Mouse (Mus musculus) embryonic facial prominence, embryonic 14.5 days (tissue): Measurements from ENCODE around the gene Stat5b. TPM values are rescaled to one million over a fixed set of nuclear protein-coding genes. Genes with fewer than 3 reads are reported as not detected.
A peak's percentile ranks its signal among the peaks of the same experiment; 100 is the strongest.

Experiments
- ATAC-seq: fragments of 200-750 bp; cut with Nextera tagmentation; 2 replicates; pipeline ENCODE4 v1.8.0; 2017; ENCODE audit warnings: low read depth, moderate number of reproducible peaks, moderate TSS enrichment
- DNase-seq: peaks from one replicate; pipeline ENCODE4 v3.0.0-alpha.2; 2015; ENCODE audit warnings: low spot score
- H3K27ac ChIP-seq: fragments of 300-500 bp; sonication (generic); replicated peaks from 2 replicates; pipeline ENCODE4 v1.5.1; 2014; ENCODE audit warnings: low read depth, mild to moderate bottlenecking, low read length, moderate library complexity
- H3K27me3 ChIP-seq: fragments of 300-500 bp; sonication (generic); replicated peaks from 2 replicates; pipeline ENCODE4 v1.6.1; 2014; ENCODE audit warnings: low read length; ENCODE audit not compliant: control insufficient read depth, insufficient read depth
- H3K36me3 ChIP-seq: fragments of 300-500 bp; sonication (generic); 2 replicates; pipeline ENCODE4 v1.6.1; 2014; ENCODE audit warnings: low read length, mixed read lengths; ENCODE audit not compliant: control insufficient read depth, insufficient read depth
- H3K4me1 ChIP-seq: fragments of 300-500 bp; sonication (generic); 2 replicates; pipeline ENCODE4 v1.6.1; 2014; ENCODE audit warnings: antibody characterized with exemption, low read length; ENCODE audit not compliant: control insufficient read depth, insufficient read depth
- H3K4me2 ChIP-seq: fragments of 300-500 bp; sonication (generic); 2 replicates; pipeline ENCODE4 v1.6.1; 2014; ENCODE audit warnings: low read depth, mild to moderate bottlenecking, low read length, moderate library complexity, mixed read lengths
- H3K4me3 ChIP-seq: fragments of 300-500 bp; sonication (generic); 2 replicates; pipeline ENCODE4 v1.5.1; 2014; ENCODE audit warnings: low read depth, mild to moderate bottlenecking, low read length
- H3K9ac ChIP-seq: fragments of 300-500 bp; sonication (generic); 2 replicates; pipeline ENCODE4 v1.6.1; 2014; ENCODE audit warnings: low read depth, mild to moderate bottlenecking, low read length, moderate library complexity, mixed read lengths
- H3K9me3 ChIP-seq: fragments of 300-500 bp; sonication (generic); 2 replicates; pipeline ENCODE4 v1.6.1; 2016; ENCODE audit warnings: low read length; ENCODE audit not compliant: control insufficient read depth
- WGBS: fragments of 180-500 bp; shearing (Covaris S2); extraction: QIAGEN DNeasy Blood & Tissue Kit; methylation state at CpG from one replicate; pipeline ENCODE4 v1.1.7; 2014; 5-methylcytosine and 5-hydroxymethylcytosine counted together
- polyA plus RNA-seq: library from polyadenylated mRNA; unstranded; fragments of >200 nt; fragmentation: Nextera tagmentation; extraction: Ambion mirVana; gene quantifications from 2 replicates; pipeline ENCODE4 v1.2.1, GENCODE M21; 2014

Gene Stat5b
- polyA plus RNA-seq, 1 experiment from 2014 or later: 27.6 TPM

DNA sequence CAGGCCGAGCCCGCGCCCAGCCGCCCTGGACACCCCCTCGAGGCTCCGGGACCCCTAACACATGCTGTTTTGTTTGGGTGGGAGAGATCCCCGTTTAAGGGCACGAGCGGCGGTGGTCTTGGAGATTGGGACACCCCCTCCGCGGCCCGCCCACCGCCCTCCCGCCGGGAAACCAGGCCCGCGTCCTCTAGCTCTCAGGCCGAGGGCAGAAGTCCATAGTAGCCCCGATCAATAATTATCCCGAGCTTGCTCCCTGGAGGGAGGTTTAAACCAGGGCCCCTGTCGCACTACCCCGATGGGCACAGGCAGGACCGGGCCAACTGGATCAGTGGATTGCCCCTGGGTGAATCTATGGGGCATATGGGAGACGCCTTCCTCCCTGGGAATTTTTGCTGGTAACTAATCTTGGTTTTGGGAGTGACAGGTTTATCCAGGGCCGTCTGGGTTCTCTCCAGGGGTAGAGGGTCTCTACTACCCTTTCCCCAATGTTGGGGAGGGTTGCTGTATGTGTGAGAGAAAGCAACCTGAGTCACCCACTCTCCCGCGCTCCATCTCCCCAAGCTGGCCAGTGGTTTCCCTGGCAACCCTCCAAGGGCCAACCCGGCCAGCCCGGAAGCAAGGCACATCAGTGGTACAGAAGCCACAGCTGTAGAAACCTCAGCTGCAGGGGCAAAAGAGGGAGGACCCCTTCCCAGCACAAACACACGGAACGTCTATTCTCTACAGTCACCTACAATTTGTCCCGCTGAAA lies 429 bp upstream of the Stat5b start:
- Histone ChIP-seq H3K4me1 (peaks cover 15% of the 10 kb centered on the region), H3K9me3 (no peaks in the 10 kb centered on the region), H3K9ac (peak overlapping the region; percentile 91), H3K36me3 (no peaks in the 10 kb centered on the region), H3K4me3 (peak overlapping the region; percentile 92), H3K4me2 (peak overlapping the region; percentile 84), H3K27me3 (0 out of 2 replicates have a peak, but pooled peaks cover 4% of the 10 kb centered on the region), H3K27ac (peak overlapping the region; percentile 75)
- DNase-seq: peak; percentile 47
- ATAC-seq: peak; percentile 45
- 2% methylated on average over 23 of the region's 33 CpGs for WGBS

GRCm38 (mm10) chr11:100849456-100850037 lies 977 bp downstream of the Stat5b start:
- Histone ChIP-seq H3K9ac (peak overlapping the region; percentile 91), H3K9me3 (no peaks in the 10 kb centered on the region), H3K27ac (peak overlapping the region; percentile 75; the same call in 1 of the 2 replicates), H3K36me3 (no peaks in the 10 kb centered on the region), H3K27me3 (0 out of 2 replicates have a peak, but pooled peaks cover 4% of the 10 kb centered on the region), H3K4me2 (peak overlapping the region; percentile 84), H3K4me3 (peak overlapping the region; percentile 92), H3K4me1 (peaks cover 15% of the 10 kb centered on the region)
- ATAC-seq (no peak), DNase-seq (no peak)
- 4% methylated on average over 12 of the region's 13 CpGs for WGBS

- no peak for DNase-seq
- Histone ChIP-seq H3K4me2 (peak overlapping the region; percentile 84), H3K9ac (peak overlapping the region; percentile 91; the same call in 1 of the 2 replicates), H3K9me3 (no peaks in the 10 kb centered on the region), H3K4me1 (peaks cover 15% of the 10 kb centered on the region), H3K36me3 (no peaks in the 10 kb centered on the region), H3K4me3 (peak overlapping the region; percentile 92), H3K27ac (no peak overlapping the region), H3K27me3 (no peaks in the 10 kb centered on the region)
- no peak for ATAC-seq
- 75% methylated on average over 6 of the region's 6 CpGs for WGBS
Measured at GRCm38 (mm10) chr11:100848789-100849379, 1.6 kb downstream of the Stat5b start.

GRCm38 (mm10) chr11:100848080-100848479 lies 2.4 kb downstream of the Stat5b start:
- DNase-seq (no peak), ATAC-seq (no peak)
- no peak overlapping the region for H3K27ac ChIP-seq
- H3K4me3 ChIP-seq: no peak overlapping the region
- peaks cover 15% of the 10 kb centered on the region for H3K4me1 ChIP-seq
- H3K36me3 ChIP-seq: no peaks in the 10 kb centered on the region
- H3K4me2 ChIP-seq: peak overlapping the region; percentile 84
- WGBS: 70% methylated on average over 4 of the region's 4 CpGs
- no peak overlapping the region for H3K9ac ChIP-seq
- no peaks in the 10 kb centered on the region for H3K27me3 ChIP-seq
- no peaks in the 10 kb centered on the region for H3K9me3 ChIP-seq

DNA sequence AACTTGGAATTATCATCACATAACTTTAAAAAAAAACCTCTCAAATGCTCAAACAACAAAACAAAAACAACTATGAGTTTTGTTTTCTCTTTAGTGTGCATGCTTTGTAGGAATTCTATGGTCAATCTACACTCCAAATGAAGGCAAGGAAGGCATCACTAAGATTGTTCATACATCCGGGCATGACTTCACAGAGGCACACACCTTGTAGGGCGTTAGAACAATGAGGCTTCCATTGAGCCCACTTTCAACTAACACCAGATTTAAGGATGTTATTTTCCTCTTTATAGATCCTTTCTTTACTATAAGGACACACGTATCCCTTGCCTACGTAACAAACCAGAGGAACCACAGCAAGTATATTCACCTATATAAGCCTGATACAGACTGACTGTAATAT lies 3.0 kb downstream of the Stat5b start:
- Histone ChIP-seq H3K9me3 (no peaks in the 10 kb centered on the region), H3K9ac (no peak overlapping the region), H3K4me1 (peaks cover 15% of the 10 kb centered on the region), H3K4me3 (no peak overlapping the region), H3K27me3 (no peaks in the 10 kb centered on the region), H3K4me2 (no peak overlapping the region), H3K27ac (no peak overlapping the region), H3K36me3 (no peaks in the 10 kb centered on the region)
- WGBS: 90% methylated on average over 4 of the region's 4 CpGs
- no peak for DNase-seq
- no peak for ATAC-seq

DNA sequence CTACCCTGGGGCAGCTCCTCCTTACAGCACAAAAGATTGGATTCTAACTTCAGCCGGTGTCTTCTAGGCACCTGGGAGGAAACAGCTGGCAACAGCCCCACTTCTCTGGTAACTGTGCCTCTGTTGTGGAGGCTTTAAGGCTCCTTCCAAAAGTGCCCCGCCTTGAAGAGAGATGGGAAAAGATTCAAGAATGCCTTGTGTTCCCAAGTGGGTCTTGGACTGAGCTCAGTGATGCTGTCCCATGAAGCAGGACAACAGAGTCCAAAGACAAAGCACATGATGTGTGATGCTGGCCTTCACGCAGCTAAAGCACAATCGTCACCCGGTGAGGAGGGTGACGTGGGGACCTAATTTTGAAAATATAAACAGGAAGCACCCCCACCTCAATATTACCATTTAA lies 4.7 kb downstream of the Stat5b start:
- no peak for ATAC-seq
- no peak for DNase-seq
- Histone ChIP-seq H3K9me3 (no peaks in the 10 kb centered on the region), H3K4me2 (no peak overlapping the region), H3K4me3 (no peak overlapping the region), H3K4me1 (peaks cover 12% of the 10 kb centered on the region), H3K9ac (no peak overlapping the region), H3K36me3 (no peaks in the 10 kb centered on the region), H3K27ac (no peak overlapping the region), H3K27me3 (no peaks in the 10 kb centered on the region)
- WGBS: 74% methylated on average over 6 of the region's 6 CpGs

DNA sequence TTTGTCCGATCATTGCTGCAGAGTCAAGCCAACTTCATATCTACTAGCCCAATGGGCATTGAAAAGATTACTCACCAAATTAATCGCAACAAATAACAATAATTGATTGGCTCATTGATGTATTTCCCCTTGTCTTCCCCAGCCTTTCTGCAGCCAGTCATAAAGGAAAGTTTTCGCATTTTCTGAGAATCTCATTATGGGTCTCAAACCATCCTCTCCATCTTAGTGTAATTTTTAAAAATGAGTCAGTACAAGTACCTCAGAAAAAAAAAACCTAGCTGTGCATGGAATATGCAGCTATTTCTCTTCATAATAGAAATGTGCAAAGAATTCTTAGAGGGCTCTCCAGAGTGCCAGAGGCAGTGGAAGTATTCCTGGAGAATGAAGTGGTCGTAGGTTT lies 6.4 kb downstream of the Stat5b start:
- Histone ChIP-seq H3K27me3 (no peaks in the 10 kb centered on the region), H3K4me3 (no peak overlapping the region), H3K4me1 (peaks cover 9% of the 10 kb centered on the region), H3K4me2 (no peak overlapping the region), H3K9me3 (no peaks in the 10 kb centered on the region), H3K27ac (no peak overlapping the region), H3K9ac (no peak overlapping the region), H3K36me3 (no peaks in the 10 kb centered on the region)
- 86% methylated on average over 4 of the region's 4 CpGs for WGBS
- ATAC-seq (no peak), DNase-seq (no peak)

DNA sequence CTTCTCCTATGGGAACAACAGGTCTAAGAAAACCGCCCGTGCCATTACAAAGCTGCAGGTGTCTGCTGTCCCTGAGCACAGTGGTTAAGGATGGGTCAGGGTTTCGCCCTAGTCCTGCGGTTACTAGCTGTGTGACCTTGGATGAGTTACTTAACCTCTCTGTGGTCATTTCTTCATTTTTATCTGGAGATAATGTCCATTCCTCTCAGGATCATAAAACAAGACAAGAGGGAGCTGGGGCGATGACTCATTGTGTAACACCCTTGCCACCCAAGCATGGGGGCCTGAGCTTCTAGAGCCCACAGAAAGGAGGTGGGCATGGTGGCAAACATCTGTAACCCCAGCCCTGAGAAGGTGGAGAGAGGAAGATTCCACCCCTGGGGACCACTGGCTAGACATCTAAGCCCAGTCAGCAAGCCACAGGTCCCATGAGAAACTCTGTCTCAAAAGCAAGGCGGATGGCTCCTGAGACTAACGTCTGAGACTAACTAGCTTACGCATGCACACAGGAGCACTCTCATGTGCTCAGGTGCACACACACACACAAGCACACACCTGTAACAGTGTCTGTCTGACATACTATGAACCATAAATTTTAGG lies 7.4 kb downstream of the Stat5b start:
- no peak for DNase-seq
- Histone ChIP-seq H3K4me1 (no peaks in the 10 kb centered on the region), H3K4me2 (no peak overlapping the region), H3K9ac (no peak overlapping the region), H3K4me3 (no peak overlapping the region), H3K27me3 (no peaks in the 10 kb centered on the region), H3K9me3 (no peaks in the 10 kb centered on the region), H3K27ac (no peak overlapping the region), H3K36me3 (no peaks in the 10 kb centered on the region)
- ATAC-seq: no peak
- 89% methylated on average over 8 of the region's 8 CpGs for WGBS
